Comparison of ENCODE assay signal across 8 mouse cellular contexts in the genomic region with DNA sequence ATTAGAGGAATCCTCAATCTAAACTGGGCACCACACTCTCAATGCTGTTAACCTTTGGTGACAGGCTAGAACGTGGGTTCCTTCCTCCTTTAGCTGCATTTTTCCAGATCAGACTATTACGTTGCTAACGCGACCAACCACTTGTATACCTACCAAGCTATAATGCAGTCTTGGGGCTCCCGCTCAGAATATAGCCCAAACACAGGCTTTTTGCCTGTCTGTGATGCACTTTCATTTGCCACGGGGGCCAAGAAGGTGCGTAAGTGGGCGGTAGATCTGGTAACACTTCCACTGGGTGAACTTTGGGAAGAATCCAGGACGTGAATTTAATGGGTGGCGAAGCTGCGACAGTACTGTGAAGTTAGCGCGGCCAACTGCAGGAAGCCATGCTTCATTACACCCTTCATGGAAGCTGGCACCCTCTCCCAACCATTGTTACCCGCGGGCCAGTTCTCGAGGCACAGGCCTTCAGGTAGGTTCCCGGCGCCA. TPM values are rescaled to one million over a fixed set of nuclear protein-coding genes. Genes with fewer than 3 reads are reported as not detected.
DNase-seq lines count a peak whose midpoint lies in the region; ATAC-seq and TF ChIP-seq lines count a peak whose summit lies in the region.

No protein-coding gene starts in this region.

- TF ChIP-seq POLR2A in myocyte (IDR thresholded peaks at IDR 0.05; ENCODE audit: insufficient read length, low read depth) = no peak

- DNase-seq in CD4-positive helper T cell, adult 2 months (ENCODE audit: low read depth, low spot score) = peak; percentile 78
- peak; percentile 81 for DNase-seq in MEL-GATA-1-ER (ENCODE audit: extremely low read depth, low read depth)
- DNase-seq in embryonic facial prominence, embryonic 11.5 days (ENCODE audit: low spot score) = peak; percentile 64
- DNase-seq in heart, embryonic 10.5 days (ENCODE audit: low spot score) = peak; percentile 85
- DNase-seq in thymus, postnatal 10 days (ENCODE audit: low spot score in 2 of 2) = no peak

- H3K4me3 ChIP-seq in embryonic facial prominence, embryonic 11.5 days (ENCODE audit: low read depth, low read length) = peak overlapping the region; percentile 94
- peak overlapping the region; percentile 93 for H3K4me3 ChIP-seq in heart, embryonic 10.5 days
- peak overlapping the region; percentile 84 for H3K4me3 ChIP-seq in kidney, embryonic 15.5 days (replicated peaks)
- H3K4me3 ChIP-seq in liver, embryonic 12.5 days = peak overlapping the region; percentile 85
- peak overlapping the region; percentile 76 for H3K4me3 ChIP-seq in myocyte

- H3K27ac ChIP-seq in embryonic facial prominence, embryonic 11.5 days (replicated peaks; ENCODE audit: low read depth, low read length) = peak overlapping the region; percentile 100
- peak overlapping the region; percentile 99 for H3K27ac ChIP-seq in heart, embryonic 10.5 days
- H3K27ac ChIP-seq in kidney, embryonic 15.5 days = peak overlapping the region; percentile 100
- H3K27ac ChIP-seq in liver, embryonic 12.5 days = peak overlapping the region; percentile 100

- H3K4me2 ChIP-seq in embryonic facial prominence, embryonic 11.5 days (ENCODE audit: low read depth, low read length) = peak overlapping the region; percentile 82
- peak overlapping the region; percentile 70 for H3K4me2 ChIP-seq in kidney, embryonic 15.5 days
- H3K4me2 ChIP-seq in liver, embryonic 12.5 days = peak overlapping the region; percentile 95
- H3K4me2 ChIP-seq in myocyte (ENCODE audit: low read depth) = peak overlapping the region; percentile 70

- H3K9me3 ChIP-seq in embryonic facial prominence, embryonic 11.5 days (replicated peaks; ENCODE audit: control insufficient read depth, low read length) = no peaks in the 10 kb centered on the region
- H3K9me3 ChIP-seq in heart, embryonic 10.5 days = no peaks in the 10 kb centered on the region
- no peaks in the 10 kb centered on the region for H3K9me3 ChIP-seq in kidney, embryonic 15.5 days (replicated peaks)
- H3K9me3 ChIP-seq in liver, embryonic 12.5 days (replicated peaks) = no peaks in the 10 kb centered on the region

- H3K27me3 ChIP-seq in embryonic facial prominence, embryonic 11.5 days (ENCODE audit: control insufficient read depth, insufficient read depth, low read length) = no peaks in the 10 kb centered on the region
- no peaks in the 10 kb centered on the region for H3K27me3 ChIP-seq in heart, embryonic 10.5 days (ENCODE audit: insufficient read depth, poor library complexity, severe bottlenecking)
- no peaks in the 10 kb centered on the region for H3K27me3 ChIP-seq in kidney, embryonic 15.5 days
- H3K27me3 ChIP-seq in liver, embryonic 12.5 days (replicated peaks) = no peaks in the 10 kb centered on the region
- H3K27me3 ChIP-seq in myocyte (ENCODE audit: control insufficient read depth, insufficient read depth, insufficient read length) = no peaks in the 10 kb centered on the region

- 0% methylated on average over 18 of the region's 18 CpGs for WGBS in embryonic facial prominence, embryonic 11.5 days
- under 1% methylated on average over 18 of the region's 18 CpGs for WGBS in heart, embryonic 10.5 days
- WGBS in kidney, embryonic 15.5 days = 0% methylated on average over 18 of the region's 18 CpGs
- WGBS in liver, embryonic 12.5 days (ENCODE audit: insufficient replicate concordance) = under 1% methylated on average over 18 of the region's 18 CpGs

- peaks cover 4% of the 10 kb centered on the region for H3K36me3 ChIP-seq in embryonic facial prominence, embryonic 11.5 days (replicated peaks; ENCODE audit: control insufficient read depth, insufficient read depth, low read depth, low read length)
- peaks cover 14% of the 10 kb centered on the region for H3K36me3 ChIP-seq in heart, embryonic 10.5 days
- H3K36me3 ChIP-seq in kidney, embryonic 15.5 days = peaks cover 14% of the 10 kb centered on the region
- peaks cover 22% of the 10 kb centered on the region for H3K36me3 ChIP-seq in liver, embryonic 12.5 days
- H3K36me3 ChIP-seq in myocyte (ENCODE audit: control insufficient read depth, insufficient read depth) = peaks cover 6% of the 10 kb centered on the region

- no peaks in the 10 kb centered on the region; the same call in 1 of the 2 replicates for H3K4me1 ChIP-seq in embryonic facial prominence, embryonic 11.5 days (ENCODE audit: control insufficient read depth, insufficient read depth, low read length)
- peaks cover 13% of the 10 kb centered on the region for H3K4me1 ChIP-seq in heart, embryonic 10.5 days
- H3K4me1 ChIP-seq in kidney, embryonic 15.5 days = peaks cover 15% of the 10 kb centered on the region
- peaks cover 27% of the 10 kb centered on the region for H3K4me1 ChIP-seq in liver, embryonic 12.5 days

- peak overlapping the region; percentile 99 for H3K9ac ChIP-seq in embryonic facial prominence, embryonic 11.5 days (replicated peaks; ENCODE audit: low read length)
- peak overlapping the region; percentile 97 for H3K9ac ChIP-seq in kidney, embryonic 15.5 days
- H3K9ac ChIP-seq in liver, embryonic 12.5 days = peak overlapping the region; percentile 99

- H3ac ChIP-seq in myocyte (ENCODE audit: control insufficient read depth, insufficient read length) = peak overlapping the region; percentile 69

- peak; percentile 17 for ATAC-seq in embryonic facial prominence, embryonic 11.5 days (replicated peaks; ENCODE audit: insufficient number of reproducible peaks, low FRiP score, low TSS enrichment, low read depth)
- peak; percentile 75 for ATAC-seq in kidney, embryonic 15.5 days (replicated peaks; ENCODE audit: low FRiP score)
- peak; percentile 40 for ATAC-seq in liver, embryonic 12.5 days

- H3K79me2 ChIP-seq in myocyte (ENCODE audit: control insufficient read depth, insufficient read depth) = peaks cover 36% of the 10 kb centered on the region

TF ChIP-seq in myocyte, 11 proteins besides CTCF, POLR2A, EP300 and RAD21:
- no peak for TF ChIP-seq TCF3 (IDR thresholded peaks at IDR 0.05; ENCODE audit: insufficient read length, low read depth)
- no peak for TF ChIP-seq MYOG (IDR thresholded peaks at IDR 0.05; ENCODE audit: control insufficient read depth in 1 of 3, insufficient read depth in 1 of 3, insufficient read length in 2 of 3, low read depth in 2 of 3)
- no peak for TF ChIP-seq CEBPB (IDR thresholded peaks at IDR 0.05; ENCODE audit: insufficient read depth, poor library complexity, severe bottlenecking)
- TF ChIP-seq E2F4 (IDR thresholded peaks at IDR 0.05; ENCODE audit: insufficient read depth) = no peak
- TF ChIP-seq SRF (IDR thresholded peaks at IDR 0.05; ENCODE audit: control insufficient read depth, insufficient read length, low read depth) = no peak
- TF ChIP-seq USF1 (IDR thresholded peaks at IDR 0.05; ENCODE audit: low read depth) = no peak
- no peak for TF ChIP-seq REST (IDR thresholded peaks at IDR 0.05; ENCODE audit: insufficient read depth, insufficient read length)
- no peak for TF ChIP-seq MYOD1 (IDR thresholded peaks at IDR 0.05; ENCODE audit: control insufficient read depth in 1 of 3, insufficient read length in 2 of 3, low read depth in 2 of 3)
- no peak for TF ChIP-seq TCF12 (IDR thresholded peaks at IDR 0.05; ENCODE audit: insufficient read depth, poor library complexity, severe bottlenecking)
- no peak for TF ChIP-seq MAX (IDR thresholded peaks at IDR 0.05; ENCODE audit: low read depth)
- TF ChIP-seq POLR2AphosphoS2 (IDR thresholded peaks at IDR 0.05; ENCODE audit: insufficient read length, low read depth) = no peak

RNA-seq across cellular contexts. Expression of a gene that starts 8.8 kb away (rescaled TPM):
- 40.8 and 44.3 TPM in 2 replicates for polyA plus RNA-seq in embryonic facial prominence, embryonic 11.5 days (2014; fragmentation: Nextera tagmentation; extraction: Ambion mirVana)
- 39.8 and 54.8 TPM in 2 replicates for polyA plus RNA-seq in heart, embryonic 10.5 days (2016; fragmentation: Nextera tagmentation; extraction: Ambion mirVana)
- polyA plus RNA-seq in kidney, embryonic 15.5 days (2015; fragmentation: Nextera tagmentation; extraction: Ambion mirVana) = 72.9 and 73.1 TPM in 2 replicates
- polyA plus RNA-seq in liver, embryonic 12.5 days (2016; fragmentation: Nextera tagmentation; extraction: Ambion mirVana) = 39.2 and 40.1 TPM in 2 replicates
- 12.5 TPM for polyA plus RNA-seq in myocyte (2012; fragmentation: generic; extraction: Trizol)

RNA-seq across cellular contexts. Expression of a gene that starts 15.0 kb away (rescaled TPM):
- 15.5 and 16.9 TPM in 2 replicates for polyA plus RNA-seq in embryonic facial prominence, embryonic 11.5 days (2014; fragmentation: Nextera tagmentation; extraction: Ambion mirVana)
- 6.7 and 9.4 TPM in 2 replicates for polyA plus RNA-seq in heart, embryonic 10.5 days (2016; fragmentation: Nextera tagmentation; extraction: Ambion mirVana)
- 10.3 and 11.8 TPM in 2 replicates for polyA plus RNA-seq in kidney, embryonic 15.5 days (2015; fragmentation: Nextera tagmentation; extraction: Ambion mirVana)
- 1.0 and 1.2 TPM in 2 replicates for polyA plus RNA-seq in liver, embryonic 12.5 days (2016; fragmentation: Nextera tagmentation; extraction: Ambion mirVana)
- 0.12 TPM for polyA plus RNA-seq in myocyte (2012; fragmentation: generic; extraction: Trizol)

RNA-seq across cellular contexts. Expression of a gene that starts 26.3 kb away (rescaled TPM):
- polyA plus RNA-seq in embryonic facial prominence, embryonic 11.5 days (2014; fragmentation: Nextera tagmentation; extraction: Ambion mirVana) = 6.6 and 9.2 TPM in 2 replicates
- polyA plus RNA-seq in heart, embryonic 10.5 days (2016; fragmentation: Nextera tagmentation; extraction: Ambion mirVana) = 14.5 and 14.9 TPM in 2 replicates
- polyA plus RNA-seq in kidney, embryonic 15.5 days (2015; fragmentation: Nextera tagmentation; extraction: Ambion mirVana) = 12.0 and 15.1 TPM in 2 replicates
- 2.7 and 2.8 TPM in 2 replicates for polyA plus RNA-seq in liver, embryonic 12.5 days (2016; fragmentation: Nextera tagmentation; extraction: Ambion mirVana)
- 1.8 TPM for polyA plus RNA-seq in myocyte (2012; fragmentation: generic; extraction: Trizol)

Comparison
In these comparisons a context has a peak if more than half of its experiments do, and no peak if none do; other contexts are left out.
1. DNase-seq: peak in CD4-positive helper T cell, adult 2 months (single experiment), MEL-GATA-1-ER (single experiment), embryonic facial prominence, embryonic 11.5 days (single experiment) and heart, embryonic 10.5 days (single experiment); none in thymus, postnatal 10 days (0 of 2).
2. ATAC-seq: peak in every context shown above with its lines; median percentile 75 in kidney, embryonic 15.5 days; 40 in liver, embryonic 12.5 days; 17 in embryonic facial prominence, embryonic 11.5 days.
3. Peak in every context shown above with its lines, with median percentiles within 50 percentile points of each other: H3K27ac ChIP-seq, H3K4me2 ChIP-seq, H3K4me3 ChIP-seq and H3K9ac ChIP-seq.